Mouse (Mus musculus) myocyte (in vitro differentiated cells): ENCODE data around the gene E4f1. TPM values are rescaled to one million over a fixed set of nuclear protein-coding genes. Genes with fewer than 3 reads are reported as not detected.

Experiments
- H3K27me3 ChIP-seq: one replicate; pipeline ENCODE4 v1.6.1; 2011; ENCODE audit not compliant: control insufficient read depth, insufficient read depth, insufficient read length
- H3K36me3 ChIP-seq: one replicate; pipeline ENCODE4 v1.6.1; 2011; ENCODE audit not compliant: control insufficient read depth, insufficient read depth
- H3K4me2 ChIP-seq: one replicate; pipeline ENCODE4 v1.6.1; 2011; ENCODE audit warnings: low read depth, control low read depth
- H3K4me3 ChIP-seq: one replicate; pipeline ENCODE4 v1.5.1; 2011; ENCODE audit warnings: mild to moderate bottlenecking, control low read depth, moderate library complexity
- H3K79me2 ChIP-seq: one replicate; pipeline ENCODE4 v1.6.1; 2011; ENCODE audit not compliant: control insufficient read depth, insufficient read depth
- H3ac ChIP-seq: one replicate; pipeline ENCODE4 v1.6.1; 2011; ENCODE audit not compliant: control insufficient read depth, insufficient read length
- CEBPB ChIP-seq: IDR thresholded peaks from 2 replicates; pipeline ENCODE4 v1.6.1; 2011; ENCODE audit warnings: mild to moderate bottlenecking, moderate library complexity; ENCODE audit not compliant: poor library complexity, insufficient read depth, severe bottlenecking
- E2F4 ChIP-seq: IDR thresholded peaks from one replicate; pipeline ENCODE4 v1.6.1; 2011; ENCODE audit warnings: mild to moderate bottlenecking, control low read depth, moderate library complexity; ENCODE audit not compliant: insufficient read depth
- MAX ChIP-seq: IDR thresholded peaks from one replicate; pipeline ENCODE4 v1.6.1; 2011; ENCODE audit warnings: low read depth, mild to moderate bottlenecking, control low read depth
- MYOD1 ChIP-seq, 3 experiments: IDR thresholded peaks; one replicate each; pipeline ENCODE4 v1.6.1; 2011; ENCODE audit warnings: control low read depth in 2 of 3, low read depth in 2 of 3, mild to moderate bottlenecking in 2 of 3, moderate library complexity in 1 of 3; ENCODE audit not compliant: insufficient read length in 2 of 3, control insufficient read depth in 1 of 3
- MYOG ChIP-seq, 3 experiments: IDR thresholded peaks; one replicate each; pipeline ENCODE4 v1.6.1; 2011; ENCODE audit warnings: control low read depth in 2 of 3, low read depth in 2 of 3, mild to moderate bottlenecking in 2 of 3; ENCODE audit not compliant: insufficient read length in 2 of 3, control insufficient read depth in 1 of 3, insufficient read depth in 1 of 3
- POLR2A ChIP-seq: IDR thresholded peaks from one replicate; pipeline ENCODE4 v1.6.1; 2011; ENCODE audit warnings: low read depth, mild to moderate bottlenecking, control low read depth, moderate library complexity; ENCODE audit not compliant: insufficient read length
- POLR2AphosphoS2 ChIP-seq: IDR thresholded peaks from one replicate; pipeline ENCODE4 v1.6.1; 2011; ENCODE audit warnings: low read depth, control low read depth; ENCODE audit not compliant: insufficient read length
- REST ChIP-seq: IDR thresholded peaks from one replicate; pipeline ENCODE4 v1.6.1; 2011; ENCODE audit warnings: mild to moderate bottlenecking, control low read depth, moderate library complexity; ENCODE audit not compliant: insufficient read depth, insufficient read length
- SRF ChIP-seq: IDR thresholded peaks from one replicate; pipeline ENCODE4 v1.6.1; 2011; ENCODE audit warnings: low read depth; ENCODE audit not compliant: control insufficient read depth, insufficient read length
- TCF12 ChIP-seq: IDR thresholded peaks from one replicate; pipeline ENCODE4 v1.6.1; 2011; ENCODE audit warnings: mild to moderate bottlenecking, control low read depth; ENCODE audit not compliant: poor library complexity, insufficient read depth, severe bottlenecking
- TCF3 ChIP-seq: IDR thresholded peaks from one replicate; pipeline ENCODE4 v1.6.1; 2011; ENCODE audit warnings: low read depth, control low read depth; ENCODE audit not compliant: insufficient read length
- USF1 ChIP-seq: IDR thresholded peaks from one replicate; pipeline ENCODE4 v1.6.1; 2011; ENCODE audit warnings: low read depth, mild to moderate bottlenecking, control low read depth, moderate library complexity
- polyA plus RNA-seq: library from polyadenylated mRNA; unstranded; fragments of >200 nt; fragmentation: generic; extraction: Trizol; gene quantifications from one replicate; pipeline ENCODE4 v1.2.1, GENCODE M21; 2012; ENCODE audit warnings: missing spikeins

The E4f1 gene
- 18.7 TPM for polyA plus RNA-seq

DNA sequence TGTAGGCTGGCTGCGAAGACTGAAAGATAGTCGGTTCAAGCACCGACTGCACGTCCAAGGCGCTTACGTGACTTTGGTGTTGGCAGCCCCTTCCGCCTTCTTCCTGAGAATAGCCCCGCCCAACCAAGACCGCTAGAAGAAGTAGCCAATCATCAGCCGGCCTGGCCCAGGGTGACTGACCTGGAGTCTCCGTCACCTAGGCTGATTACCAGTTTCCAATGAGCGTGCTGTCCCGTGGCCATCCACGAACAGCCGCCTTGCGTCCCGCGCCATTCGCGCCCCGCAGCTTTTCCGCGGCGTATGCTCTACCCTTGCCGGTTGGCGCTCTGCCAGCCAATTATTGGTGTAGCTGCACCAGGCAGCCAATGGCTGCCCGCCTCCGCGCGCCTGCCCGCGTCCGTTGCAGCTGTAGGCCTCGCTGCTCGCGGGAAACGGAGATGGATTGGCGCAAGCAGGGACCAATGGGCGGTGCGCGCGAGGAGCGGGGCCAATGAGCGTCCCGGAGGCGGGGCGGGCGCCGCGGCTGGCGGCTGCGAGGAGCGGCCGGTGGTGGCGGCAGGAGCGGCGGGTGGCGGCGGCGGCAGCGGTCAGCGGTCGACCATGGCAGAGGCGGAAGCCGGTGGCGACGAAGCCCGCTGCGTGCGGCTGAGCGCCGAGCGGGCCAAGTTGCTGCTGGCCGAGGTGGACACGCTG is at the start of gene E4f1, which contains the start of gene Pgp:
TSS of gene E4f1 (minus strand) at position 404 of the 693 bp plus-strand sequence.
TSS of gene Pgp (plus strand) at position 483 of the 693 bp plus-strand sequence.
- TF ChIP-seq REST (no peak), TCF12 (no peak), TCF3 (no peak), MYOG (IDR thresholded peaks at IDR 0.05; ENCODE audit: control insufficient read depth in 1 of 3, insufficient read depth in 1 of 3, insufficient read length in 2 of 3, low read depth in 2 of 3) (peak in 1 of 3 experiments; percentile 70), POLR2AphosphoS2 (peak; percentile 69), SRF (peak; percentile 7), MAX (no peak), USF1 (no peak), MYOD1 (IDR thresholded peaks at IDR 0.05; ENCODE audit: control insufficient read depth in 1 of 3, insufficient read length in 2 of 3, low read depth in 2 of 3) (peak in 1 of 3 experiments; percentile 70), E2F4 (peak; percentile 49), CEBPB (no peak), POLR2A (peak; percentile 79)

DNA sequence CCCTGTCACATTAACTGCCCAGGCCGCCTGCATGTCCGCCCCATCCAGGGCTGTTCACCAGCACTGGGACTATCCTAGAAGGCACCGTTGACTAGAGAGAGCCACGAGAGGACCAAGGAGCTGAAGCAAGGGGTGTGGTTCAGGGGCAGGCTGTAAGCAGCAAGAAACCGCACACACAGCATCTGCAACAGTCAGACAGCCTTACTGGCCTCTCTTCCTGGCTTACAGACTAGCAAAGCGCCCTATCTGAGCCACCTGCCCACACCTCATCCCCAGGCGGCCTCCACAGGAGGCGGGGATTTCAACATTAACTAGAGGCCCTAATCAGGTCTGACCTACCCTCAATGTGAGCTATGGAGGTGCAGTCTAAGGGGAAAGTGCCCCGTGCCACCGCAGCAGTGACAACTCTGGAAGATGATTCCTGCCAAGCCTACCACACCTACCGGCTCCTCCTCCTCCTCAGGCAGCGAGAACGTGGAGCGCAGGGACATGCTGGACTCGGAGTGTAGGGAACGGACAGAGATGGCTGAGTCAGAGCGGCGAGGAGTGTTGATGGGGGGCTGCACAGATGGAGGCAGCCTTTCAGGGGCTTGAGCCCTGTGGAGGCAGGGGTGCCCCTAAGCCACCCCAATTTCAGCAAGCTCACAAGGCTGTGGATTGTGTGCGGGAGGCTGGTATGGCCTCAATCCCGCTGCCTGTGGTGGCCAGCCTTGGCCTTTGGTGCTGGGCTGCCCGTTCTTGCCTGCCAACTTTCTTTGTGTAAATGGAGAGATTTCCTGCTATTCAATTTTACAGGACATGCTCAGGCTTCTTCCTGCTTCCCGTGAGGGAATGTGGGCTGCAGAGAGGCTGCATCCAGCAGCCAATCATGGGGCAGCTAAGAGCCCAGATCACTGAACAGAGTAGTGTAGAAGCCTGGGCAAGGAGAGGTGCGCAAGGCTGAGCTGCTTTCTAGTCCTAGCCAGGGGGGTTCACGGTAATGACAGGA is 44.5 kb upstream of the E4f1 start:
- Histone ChIP-seq H3K36me3 (peaks cover 15% of the 10 kb centered on the region), H3K79me2 (peaks cover 3% of the 10 kb centered on the region), H3ac (no peak overlapping the region), H3K4me3 (no peak overlapping the region), H3K4me2 (no peak overlapping the region), H3K27me3 (no peaks in the 10 kb centered on the region)
- no peak for TF ChIP-seq POLR2AphosphoS2
- no peak for TF ChIP-seq USF1
- no peak for TF ChIP-seq CEBPB
- TF ChIP-seq TCF3, result no peak
- TF ChIP-seq E2F4, result no peak
- TF ChIP-seq REST, result no peak
- TF ChIP-seq SRF, result no peak
- TF ChIP-seq POLR2A, result no peak
- TF ChIP-seq MYOD1 (IDR thresholded peaks at IDR 0.05; ENCODE audit: control insufficient read depth in 1 of 3, insufficient read length in 2 of 3, low read depth in 2 of 3), result no peak
- TF ChIP-seq MYOG (IDR thresholded peaks at IDR 0.05; ENCODE audit: control insufficient read depth in 1 of 3, insufficient read depth in 1 of 3, insufficient read length in 2 of 3, low read depth in 2 of 3), result no peak
- no peak for TF ChIP-seq MAX
- TF ChIP-seq TCF12, result no peak

More for the DNA sequence above, at the start of gene E4f1, which contains the start of gene Pgp:
- Histone ChIP-seq H3ac (peak within 1 kb of the TSS; percentile 72), H3K27me3 (no peaks in the 10 kb centered on the region), H3K4me3 (peak within 1 kb of the TSS; percentile 72), H3K36me3 (no peaks in the 10 kb centered on the region), H3K4me2 (peak within 1 kb of the TSS; percentile 96), H3K79me2 (peaks cover 22% of the 10 kb centered on the region)

DNA sequence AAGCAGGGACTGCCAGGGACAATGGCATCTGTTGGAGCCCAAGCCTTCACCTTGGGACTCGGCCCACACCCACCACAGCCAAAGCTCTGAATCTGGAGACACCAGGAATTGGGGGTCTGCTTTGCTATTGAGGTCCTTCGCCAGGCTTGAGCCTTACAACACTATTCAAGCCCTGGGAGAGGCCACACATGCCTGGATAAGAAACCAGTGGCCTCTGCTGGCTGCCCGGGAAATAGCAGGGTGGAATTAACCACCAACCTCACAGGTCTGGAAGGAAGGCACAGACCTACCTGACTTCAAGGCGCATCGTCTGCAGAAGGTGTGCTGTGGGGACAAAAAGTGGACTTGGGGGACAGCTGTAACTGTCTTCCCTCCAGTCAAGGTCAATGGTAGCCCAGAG is 43.5 kb upstream of the E4f1 start:
- no peak for TF ChIP-seq TCF12
- no peak for TF ChIP-seq MAX
- no peak for TF ChIP-seq CEBPB
- no peak for TF ChIP-seq E2F4
- no peak for TF ChIP-seq SRF
- TF ChIP-seq REST, result no peak
- no peak for TF ChIP-seq POLR2A
- TF ChIP-seq POLR2AphosphoS2, result no peak
- TF ChIP-seq USF1, result no peak
- no peak for TF ChIP-seq TCF3
- no peak for TF ChIP-seq MYOD1 (IDR thresholded peaks at IDR 0.05; ENCODE audit: control insufficient read depth in 1 of 3, insufficient read length in 2 of 3, low read depth in 2 of 3)
- TF ChIP-seq MYOG (IDR thresholded peaks at IDR 0.05; ENCODE audit: control insufficient read depth in 1 of 3, insufficient read depth in 1 of 3, insufficient read length in 2 of 3, low read depth in 2 of 3), result no peak
- no peaks in the 10 kb centered on the region for H3K79me2 ChIP-seq
- H3K36me3 ChIP-seq, result peaks cover 15% of the 10 kb centered on the region
- no peaks in the 10 kb centered on the region for H3K27me3 ChIP-seq
- no peak overlapping the region for H3K4me2 ChIP-seq
- no peak overlapping the region for H3ac ChIP-seq
- H3K4me3 ChIP-seq, result no peak overlapping the region
